Mouse (Mus musculus) gastrocnemius, adult 18-20 months (tissue): ENCODE measurements around the gene Copa. TPM values are rescaled to one million over a fixed set of nuclear protein-coding genes. Genes with fewer than 3 reads are reported as not detected.

Experiments
- DNase-seq: peaks from one replicate; pipeline ENCODE4 v3.0.0; 2021; ENCODE audit warnings: low spot score
- total RNA-seq, 2 experiments: library from RNA; stranded (reverse); gene quantifications; 2 replicates each; pipeline ENCODE4 v1.2.3; 2021

The Copa gene
- total RNA-seq, 2 experiments from 2014 or later = 85.8 to 86.6 TPM

- no peak for DNase-seq
These were observed 58.5 kb downstream of the Copa start for GRCm38 (mm10) chr1:172140825-172141224.

GRCm38 (mm10) chr1:172141529-172141928, 59.2 kb downstream of the Copa start:
- no peak for DNase-seq

- peak; percentile 79 for DNase-seq
These were observed 61.2 kb downstream of the Copa start for GRCm38 (mm10) chr1:172143570-172143969.

- peak; percentile 98 for DNase-seq
These were observed 65.5 kb downstream of the Copa start, which contains the start of gene Dcaf8 for GRCm38 (mm10) chr1:172147835-172148278. Gene Dcaf8, plus strand, starts transcription at chr1:172148084.

GRCm38 (mm10) chr1:172148279-172148954, 66.1 kb downstream of the Copa start:
- peak; percentile 64 for DNase-seq

GRCm38 (mm10) chr1:172148955-172149815, 66.9 kb downstream of the Copa start:
- no peak for DNase-seq

- DNase-seq = no peak
These were observed 72.2 kb downstream of the Copa start for GRCm38 (mm10) chr1:172154536-172154935.

GRCm38 (mm10) chr1:172155518-172155917, 73.2 kb downstream of the Copa start:
- no peak for DNase-seq

GRCm38 (mm10) chr1:172159970-172160369, 77.6 kb downstream of the Copa start:
- DNase-seq = no peak

GRCm38 (mm10) chr1:172160508-172160907, 78.2 kb downstream of the Copa start:
- DNase-seq = no peak

- DNase-seq = peak; percentile 47
These were observed 79.7 kb downstream of the Copa start for GRCm38 (mm10) chr1:172162009-172162408.

- DNase-seq = no peak
These were observed 80.6 kb downstream of the Copa start for GRCm38 (mm10) chr1:172162959-172163358.

GRCm38 (mm10) chr1:172167911-172168310, 85.6 kb downstream of the Copa start:
- no peak for DNase-seq

GRCm38 (mm10) chr1:172169809-172170208, 87.5 kb downstream of the Copa start:
- DNase-seq = no peak

Other genes with a start within 250 kb of the Copa start
- gene Cd84, start 242.8 kb upstream of the Copa start, total RNA-seq = under 1 TPM; 0.32 to 0.33 TPM
- not detected for gene Gm10521, start 186.9 kb upstream of the Copa start, total RNA-seq
- gene Slamf6, start 165.0 kb upstream of the Copa start, total RNA-seq = not detected
- gene Vangl2, start 54.1 kb upstream of the Copa start, total RNA-seq = under 1 TPM; 0.34 to 0.55 TPM
- not detected for gene Nhlh1, start 25.0 kb upstream of the Copa start, total RNA-seq
- gene Ncstn, start 266 bp downstream of the Copa start, total RNA-seq = 10 to 100 TPM; 24.7 to 24.8 TPM
- gene Pex19, start 44.2 kb downstream of the Copa start, total RNA-seq = 10 to 100 TPM; 74.8 to 76.0 TPM
- 100 to 1,000 TPM; 192 to 193 TPM for gene Dcaf8, start 65.6 kb downstream of the Copa start, total RNA-seq
- 10 to 100 TPM; 20.2 to 33.2 TPM for gene Pea15a, start 124.3 kb downstream of the Copa start, total RNA-seq
- gene Casq1, start 137.3 kb downstream of the Copa start, total RNA-seq = 1,000 to 10,000 TPM; 2,670 to 3,214 TPM
- gene Atp1a4, start 175.9 kb downstream of the Copa start, total RNA-seq = under 1 TPM; 0.40 to 0.43 TPM
- gene Igsf8, start 179.1 kb downstream of the Copa start, total RNA-seq = 10 to 100 TPM in 1 of 2 experiments, 1 to 10 TPM in 1; 7.6 to 10.6 TPM
- 1,000 to 10,000 TPM in 1 of 2 experiments, 100 to 1,000 TPM in 1; 896 to 1,049 TPM for gene Atp1a2, start 215.5 kb downstream of the Copa start, total RNA-seq
- not detected for gene Kcnj9, start 246.8 kb downstream of the Copa start, total RNA-seq